Mouse (Mus musculus): Measurements from ENCODE around the gene Znhit3. TPM values are rescaled to one million over a fixed set of nuclear protein-coding genes. Genes with fewer than 3 reads are reported as not detected.
A peak's percentile ranks its signal among the peaks of the same experiment; 100 is the strongest.

Znhit3 gene
- 11.8 and 12.6 TPM in 2 replicates for total RNA-seq (2017)

DNA sequence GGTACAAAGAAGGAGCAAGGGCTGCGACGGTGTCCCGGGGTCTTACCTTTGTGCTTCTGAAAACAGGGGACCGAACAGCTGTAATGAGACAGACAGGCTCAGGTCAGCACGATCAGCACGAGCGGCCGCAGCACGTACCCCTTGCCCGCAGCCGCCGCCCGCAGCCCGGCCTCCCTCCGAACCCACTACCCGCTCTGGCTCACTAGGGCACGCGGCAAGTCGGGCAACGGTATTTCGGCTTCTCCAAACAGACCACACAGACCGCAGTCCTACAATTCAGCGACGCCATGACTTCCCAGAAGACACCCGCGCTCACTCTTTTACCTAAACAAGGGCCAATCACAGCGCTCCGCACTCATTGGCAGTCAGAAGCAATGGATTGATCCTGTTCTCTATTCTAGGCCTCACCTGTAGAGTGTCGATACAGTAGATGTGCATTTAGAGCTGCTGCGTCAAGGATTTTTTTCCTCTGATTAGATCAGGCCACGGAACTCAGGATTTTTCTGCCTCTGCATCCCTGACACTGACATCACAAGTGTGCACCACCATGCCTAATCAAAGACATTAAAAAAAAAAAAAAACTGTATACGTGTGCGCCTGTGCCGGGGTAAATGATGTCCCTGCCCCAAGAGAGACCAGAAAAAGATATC is at the start of gene Znhit3:
Gene Znhit3 (minus strand): TSS at position 314 of the 650 bp plus-strand sequence.
- ATAC-seq (ENCODE audit: extremely low read depth, insufficient number of reproducible peaks, low FRiP score, poor library complexity, severe bottlenecking): peak; percentile 91

DNA sequence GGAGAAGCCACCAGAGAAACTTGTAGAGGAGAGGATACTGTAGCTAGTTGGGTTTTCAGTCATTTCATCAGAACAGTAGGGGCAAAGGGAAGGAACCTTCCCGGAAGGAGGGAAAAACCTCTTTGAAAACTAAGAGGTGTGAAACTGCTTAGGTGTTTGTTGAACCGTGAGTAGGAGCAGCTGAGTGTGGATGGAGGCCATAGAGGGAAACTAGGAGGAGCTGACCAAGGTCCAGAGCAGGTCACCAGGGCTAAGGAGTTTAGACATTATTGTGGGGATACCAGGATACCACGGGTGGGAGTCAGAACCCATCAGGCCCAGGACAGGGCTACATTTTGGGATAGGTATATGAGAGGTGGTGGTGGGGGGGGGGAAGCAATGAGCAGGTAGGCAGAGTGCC is 47.4 kb upstream of the Znhit3 start:
- ATAC-seq (ENCODE audit: extremely low read depth, insufficient number of reproducible peaks, low FRiP score, poor library complexity, severe bottlenecking): no peak

DNA sequence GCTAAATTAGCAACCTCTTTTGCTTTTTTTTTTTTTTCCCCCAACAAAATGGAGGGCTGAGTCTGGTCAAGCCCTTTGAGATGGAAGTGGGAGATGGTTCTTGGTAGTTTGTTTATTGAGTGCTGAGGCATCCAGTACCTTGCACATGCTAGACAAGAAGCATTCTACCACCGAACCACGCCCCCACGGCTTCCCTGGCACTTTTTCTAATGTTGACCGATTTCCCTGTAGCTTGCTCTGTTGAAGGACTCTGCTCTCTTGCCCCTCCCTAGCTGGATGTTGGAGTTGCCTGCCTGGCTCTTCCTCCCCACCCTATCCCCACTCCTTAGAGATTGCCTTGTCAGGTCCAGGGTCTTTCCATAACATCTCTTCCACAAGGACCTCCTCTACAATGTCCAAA is 46.4 kb upstream of the Znhit3 start:
- no peak for ATAC-seq (ENCODE audit: extremely low read depth, insufficient number of reproducible peaks, low FRiP score, poor library complexity, severe bottlenecking)

DNA sequence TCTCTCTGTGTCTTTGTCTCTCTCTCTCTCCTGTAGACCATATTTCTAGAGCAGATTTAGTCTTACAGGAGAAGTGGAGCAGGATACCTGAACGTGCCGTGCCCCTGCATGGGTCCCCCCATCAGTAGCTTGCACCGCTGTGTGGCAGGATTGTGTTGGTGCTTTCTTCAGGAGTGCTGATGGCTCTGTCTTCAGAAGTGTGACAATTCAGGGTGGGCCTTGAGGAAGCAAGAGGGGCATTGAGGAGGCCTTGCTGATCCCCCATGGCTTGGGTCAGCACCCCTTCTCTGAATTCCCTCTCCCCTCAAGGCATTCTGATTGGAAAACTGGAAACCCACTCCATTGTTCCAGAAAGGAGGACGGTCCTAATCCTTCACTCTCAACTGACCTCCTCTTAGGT is 45.4 kb upstream of the Znhit3 start:
- no peak for ATAC-seq (ENCODE audit: extremely low read depth, insufficient number of reproducible peaks, low FRiP score, poor library complexity, severe bottlenecking)

DNA sequence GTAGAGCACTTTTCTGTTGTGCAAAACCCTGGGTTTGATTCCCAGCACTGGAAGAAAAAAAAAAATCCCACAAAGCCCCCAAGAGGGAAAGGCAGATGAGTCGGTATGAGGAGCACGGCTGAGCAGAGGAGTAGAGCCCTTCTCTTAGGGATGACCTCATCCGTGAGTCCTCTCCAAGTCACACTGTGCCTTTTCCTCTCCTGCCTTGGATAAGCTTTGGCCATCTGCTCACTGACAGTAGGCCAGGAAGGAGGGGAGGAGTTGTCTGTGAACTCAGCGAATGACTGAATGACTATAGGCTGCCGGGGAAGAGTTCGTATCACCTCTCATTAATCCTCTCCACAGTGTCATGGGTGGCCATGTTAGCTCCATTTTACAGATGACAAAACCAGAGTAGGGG is 44.6 kb upstream of the Znhit3 start:
- no peak for ATAC-seq (ENCODE audit: extremely low read depth, insufficient number of reproducible peaks, low FRiP score, poor library complexity, severe bottlenecking)

DNA sequence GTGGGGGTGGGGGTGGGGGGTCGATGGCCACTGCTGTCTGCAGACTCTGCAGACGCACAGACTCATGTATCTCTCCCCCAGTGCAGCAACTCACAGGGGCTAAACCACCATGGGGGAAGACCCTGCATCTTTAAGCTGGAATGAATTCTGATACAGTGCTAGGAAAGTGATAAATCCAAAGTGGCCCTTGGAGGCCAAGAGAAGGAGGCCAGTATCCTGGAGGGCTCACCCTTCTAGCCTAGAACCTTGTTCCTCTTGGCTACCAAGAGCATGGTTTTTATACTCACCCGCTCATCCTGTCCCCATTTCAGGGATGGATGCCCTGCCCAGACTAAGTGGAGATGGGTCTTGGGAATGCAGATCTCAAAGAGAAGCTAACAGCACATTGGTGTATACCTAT is 44.1 kb upstream of the Znhit3 start:
- ATAC-seq (ENCODE audit: extremely low read depth, insufficient number of reproducible peaks, low FRiP score, poor library complexity, severe bottlenecking): no peak

DNA sequence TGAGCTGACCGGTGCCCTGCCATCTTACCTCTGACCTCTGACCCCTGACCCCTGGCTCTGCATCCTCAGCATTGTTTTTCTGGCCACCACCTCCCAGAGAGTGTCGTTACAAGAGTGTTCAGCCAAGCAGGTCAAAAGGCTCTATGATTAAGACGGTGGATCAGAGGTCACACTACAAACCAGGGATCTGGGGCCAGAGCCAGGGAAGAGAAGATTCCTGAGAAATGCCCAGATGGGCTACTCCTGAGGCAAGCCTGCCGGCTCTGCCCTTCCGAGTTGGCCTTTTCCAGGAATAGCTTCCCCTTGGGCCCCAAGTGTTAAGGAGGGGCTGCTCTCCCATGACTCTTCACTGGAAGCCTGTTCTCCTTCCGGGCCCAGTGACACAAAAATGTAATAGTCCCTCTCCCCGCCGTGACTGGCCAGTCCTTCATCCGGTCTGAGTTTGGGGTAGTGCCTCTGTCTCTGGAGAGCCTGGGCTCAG is 43.6 kb upstream of the Znhit3 start:
- ATAC-seq (ENCODE audit: extremely low read depth, insufficient number of reproducible peaks, low FRiP score, poor library complexity, severe bottlenecking): no peak

DNA sequence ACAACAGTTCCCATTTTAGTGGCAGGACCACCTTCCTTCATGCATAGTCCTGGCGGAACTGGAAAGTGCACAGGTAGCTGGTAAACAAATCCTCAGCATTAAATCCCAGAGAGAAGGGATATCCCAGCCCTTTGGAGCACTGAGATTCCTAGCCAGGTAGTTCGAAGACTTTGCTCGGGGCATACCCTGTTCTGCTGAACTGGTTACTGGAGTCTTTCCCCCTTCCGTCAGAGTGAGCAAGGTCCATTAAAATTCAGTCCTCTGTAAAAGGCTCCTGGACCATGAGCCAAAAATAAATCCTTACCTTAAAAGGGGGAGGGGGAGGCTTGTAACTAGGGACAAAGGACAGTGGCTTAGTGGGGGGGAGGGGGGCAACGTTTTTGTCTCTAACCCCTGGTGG is 43.0 kb upstream of the Znhit3 start:
- ATAC-seq (ENCODE audit: extremely low read depth, insufficient number of reproducible peaks, low FRiP score, poor library complexity, severe bottlenecking): no peak

DNA sequence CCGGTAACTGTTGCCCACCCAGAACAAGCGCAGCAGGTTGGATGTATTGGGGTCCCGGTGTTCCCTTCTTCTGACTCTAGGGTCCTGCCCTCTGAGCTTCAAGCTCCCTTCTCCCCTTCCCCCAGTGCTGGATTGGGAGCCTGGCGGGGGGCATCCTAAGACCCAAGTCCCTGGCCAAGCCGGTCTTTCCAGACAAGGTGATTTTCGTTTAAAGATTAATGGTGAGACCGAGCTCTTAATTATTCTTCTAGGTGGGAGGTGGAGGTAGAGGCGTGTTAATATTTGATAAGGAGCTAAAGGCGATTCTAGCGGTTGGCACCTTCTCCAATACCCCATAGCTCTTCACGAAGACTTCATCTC is 42.1 kb upstream of the Znhit3 start:
- ATAC-seq (ENCODE audit: extremely low read depth, insufficient number of reproducible peaks, low FRiP score, poor library complexity, severe bottlenecking): no peak

DNA sequence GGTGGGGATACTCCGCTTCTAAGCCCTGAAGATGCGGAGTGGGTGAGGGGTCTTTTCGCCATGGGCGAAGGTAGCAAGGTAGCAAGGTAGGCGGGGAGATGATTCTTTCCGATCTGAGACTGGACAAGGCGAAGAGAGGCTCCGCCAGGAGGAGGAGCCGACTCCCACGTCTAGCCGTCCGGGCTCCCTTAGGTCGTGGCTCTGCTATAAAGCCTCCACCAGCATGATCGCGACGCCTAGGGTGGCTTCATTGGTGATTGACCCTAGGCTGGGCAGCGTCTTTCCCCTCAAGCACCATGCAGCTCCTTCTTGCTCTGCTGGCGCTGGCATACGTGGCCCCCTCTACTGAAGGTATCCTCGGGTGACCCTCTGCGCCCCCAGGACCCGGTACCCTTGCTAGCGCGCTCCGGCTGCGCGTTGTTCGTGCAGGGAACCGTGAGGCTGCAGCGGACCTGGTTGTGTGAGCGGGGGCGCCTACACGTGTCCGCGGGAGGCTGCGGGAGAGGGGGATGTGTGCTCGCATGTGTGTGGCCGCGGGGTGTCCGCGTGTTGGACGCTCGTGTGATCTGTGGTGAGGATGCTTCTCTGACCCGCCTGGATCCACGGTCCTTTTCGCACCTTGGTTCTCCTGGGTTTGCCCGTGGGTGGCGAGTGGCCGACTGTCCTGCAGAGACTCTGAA is 41.6 kb upstream of the Znhit3 start, which contains the start of gene Car4:
Gene Car4 (plus strand): TSS at position 196 of the 680 bp plus-strand sequence.
- ATAC-seq (ENCODE audit: extremely low read depth, insufficient number of reproducible peaks, low FRiP score, poor library complexity, severe bottlenecking): no peak

DNA sequence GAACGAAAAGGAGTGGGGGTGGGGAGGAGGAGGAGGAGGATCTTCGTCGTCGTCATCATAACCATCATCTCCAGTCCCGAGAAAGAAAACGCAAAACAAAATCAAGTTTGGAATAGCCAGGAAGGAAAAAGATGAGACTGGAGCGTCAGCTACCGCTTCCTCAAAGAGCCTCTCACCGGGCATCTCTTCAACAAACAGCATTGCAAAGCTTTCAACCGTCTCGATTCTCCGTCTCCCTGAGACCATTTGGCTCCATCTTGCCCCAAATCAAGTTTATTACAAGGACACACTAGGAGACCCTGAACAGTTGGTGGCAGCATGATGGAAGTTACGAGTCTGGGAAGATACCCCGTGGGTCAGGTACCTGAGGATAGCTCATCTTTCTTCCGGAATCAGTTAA is 41.0 kb upstream of the Znhit3 start:
- ATAC-seq (ENCODE audit: extremely low read depth, insufficient number of reproducible peaks, low FRiP score, poor library complexity, severe bottlenecking): no peak

DNA sequence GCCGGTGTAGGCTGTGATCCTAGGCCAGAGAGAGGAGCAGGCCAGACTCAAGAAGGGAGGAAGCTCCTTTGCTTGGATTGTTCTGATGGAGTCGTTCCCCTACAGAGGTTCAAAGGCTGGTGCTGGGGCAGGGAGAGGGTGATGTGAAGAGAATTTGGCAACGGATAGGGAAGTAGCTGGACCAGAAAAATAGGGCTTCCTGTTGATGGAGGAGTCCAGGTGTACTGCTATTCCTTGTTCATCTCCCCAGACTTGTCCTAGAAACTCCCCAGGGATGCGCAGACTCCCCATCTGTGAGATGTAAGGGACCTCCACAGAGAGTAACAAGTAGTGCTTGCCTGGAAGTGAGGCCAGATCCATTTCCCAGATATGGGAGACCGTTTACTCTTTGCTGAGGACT is 40.2 kb upstream of the Znhit3 start:
- ATAC-seq (ENCODE audit: extremely low read depth, insufficient number of reproducible peaks, low FRiP score, poor library complexity, severe bottlenecking): no peak

DNA sequence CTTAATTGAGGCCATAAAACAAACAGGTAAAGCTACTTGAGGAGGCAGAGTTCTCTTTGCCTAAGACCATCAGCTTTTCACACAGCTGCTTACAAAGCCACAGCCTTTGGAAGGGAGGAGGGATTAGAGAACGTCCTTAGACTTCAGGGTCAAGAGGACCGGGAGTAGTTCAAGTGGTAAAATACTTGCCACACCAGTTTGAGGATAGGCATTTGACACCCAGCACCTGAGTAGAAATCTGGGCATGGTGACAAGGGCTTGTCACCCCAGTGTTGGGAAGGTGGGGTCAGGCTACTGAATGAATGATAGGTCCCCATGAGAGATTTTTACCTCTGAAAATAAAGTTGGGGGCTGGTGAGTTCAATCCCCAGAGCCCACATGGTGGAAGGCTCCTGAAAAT is 36.4 kb upstream of the Znhit3 start:
- no peak for ATAC-seq (ENCODE audit: extremely low read depth, insufficient number of reproducible peaks, low FRiP score, poor library complexity, severe bottlenecking)

DNA sequence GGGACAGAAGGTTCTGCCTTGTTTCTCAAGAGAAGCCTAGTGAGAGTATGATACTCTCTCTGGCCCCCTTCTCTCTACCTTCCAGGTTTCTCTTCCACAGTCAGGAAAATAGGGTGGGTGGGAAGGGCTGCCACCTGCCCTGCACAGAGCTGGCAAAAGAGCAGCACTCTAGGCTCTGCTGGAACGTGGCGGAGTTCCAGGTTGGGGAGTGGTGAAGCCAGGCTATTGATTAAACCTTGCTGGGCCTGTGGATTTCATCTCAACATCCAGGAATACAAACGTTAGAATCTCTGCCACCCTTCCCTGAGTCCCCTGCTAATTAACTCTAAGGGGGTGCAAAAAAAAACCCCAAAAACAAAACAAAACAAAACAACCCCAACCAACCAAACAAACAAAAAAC is 32.4 kb upstream of the Znhit3 start:
- ATAC-seq (ENCODE audit: extremely low read depth, insufficient number of reproducible peaks, low FRiP score, poor library complexity, severe bottlenecking): no peak

DNA sequence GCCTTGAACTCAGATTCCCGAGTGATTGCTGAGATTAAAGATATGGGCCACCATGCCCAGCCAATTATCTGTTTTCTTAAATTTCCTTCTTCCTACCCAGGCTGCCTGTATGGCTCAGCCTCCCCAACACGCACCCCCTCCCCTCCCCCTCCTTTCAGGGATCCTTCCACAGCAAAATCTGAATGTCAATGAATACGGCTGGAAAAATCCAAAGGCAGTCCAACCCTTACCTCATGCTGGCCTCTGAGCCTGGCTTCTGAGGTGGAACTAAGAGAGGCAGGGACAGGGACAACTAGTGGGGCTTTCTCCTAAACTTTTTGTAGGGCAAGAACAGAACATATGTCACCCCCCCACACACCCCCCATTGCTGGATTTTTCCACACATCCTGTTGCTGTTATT is 31.9 kb upstream of the Znhit3 start:
- ATAC-seq (ENCODE audit: extremely low read depth, insufficient number of reproducible peaks, low FRiP score, poor library complexity, severe bottlenecking): no peak

DNA sequence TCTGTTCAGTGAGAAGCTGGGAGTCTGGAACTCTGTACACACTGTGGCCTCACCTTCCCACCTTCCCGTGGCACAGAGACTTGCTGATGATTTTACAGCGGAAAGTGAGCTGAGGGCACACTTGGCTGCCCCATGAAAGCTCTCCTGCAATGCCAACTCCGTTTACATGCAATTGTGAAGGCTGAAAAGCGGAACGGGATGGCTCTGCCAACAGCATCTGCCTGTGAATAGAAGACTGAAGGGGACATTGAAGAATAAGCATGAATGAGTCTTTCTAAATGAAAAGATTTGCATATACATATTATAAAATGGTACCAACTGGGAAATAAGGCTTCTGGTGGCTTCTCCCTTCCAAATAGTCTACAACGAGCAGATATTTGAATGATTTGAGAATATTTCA is 31.0 kb upstream of the Znhit3 start:
- no peak for ATAC-seq (ENCODE audit: extremely low read depth, insufficient number of reproducible peaks, low FRiP score, poor library complexity, severe bottlenecking)

DNA sequence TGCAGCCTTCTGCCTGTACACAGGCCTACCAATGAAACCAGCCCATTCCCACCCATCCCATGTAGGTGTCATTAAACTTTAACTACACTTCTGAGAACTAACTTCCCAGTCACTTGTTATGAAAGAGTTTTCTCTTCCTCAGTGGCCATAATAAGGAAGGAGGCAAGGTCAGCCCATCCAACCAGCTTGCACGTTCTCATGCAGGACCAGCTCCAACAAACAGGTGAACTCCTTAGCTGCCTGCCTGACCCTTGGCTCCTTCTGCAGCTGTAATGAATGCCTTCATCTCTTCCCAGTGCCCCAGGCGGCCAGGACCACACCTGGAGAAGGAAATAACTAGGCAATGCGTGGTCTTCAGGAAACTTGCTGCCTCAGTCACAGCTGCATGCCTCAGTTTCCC is 29.7 kb upstream of the Znhit3 start:
- ATAC-seq (ENCODE audit: extremely low read depth, insufficient number of reproducible peaks, low FRiP score, poor library complexity, severe bottlenecking): no peak

DNA sequence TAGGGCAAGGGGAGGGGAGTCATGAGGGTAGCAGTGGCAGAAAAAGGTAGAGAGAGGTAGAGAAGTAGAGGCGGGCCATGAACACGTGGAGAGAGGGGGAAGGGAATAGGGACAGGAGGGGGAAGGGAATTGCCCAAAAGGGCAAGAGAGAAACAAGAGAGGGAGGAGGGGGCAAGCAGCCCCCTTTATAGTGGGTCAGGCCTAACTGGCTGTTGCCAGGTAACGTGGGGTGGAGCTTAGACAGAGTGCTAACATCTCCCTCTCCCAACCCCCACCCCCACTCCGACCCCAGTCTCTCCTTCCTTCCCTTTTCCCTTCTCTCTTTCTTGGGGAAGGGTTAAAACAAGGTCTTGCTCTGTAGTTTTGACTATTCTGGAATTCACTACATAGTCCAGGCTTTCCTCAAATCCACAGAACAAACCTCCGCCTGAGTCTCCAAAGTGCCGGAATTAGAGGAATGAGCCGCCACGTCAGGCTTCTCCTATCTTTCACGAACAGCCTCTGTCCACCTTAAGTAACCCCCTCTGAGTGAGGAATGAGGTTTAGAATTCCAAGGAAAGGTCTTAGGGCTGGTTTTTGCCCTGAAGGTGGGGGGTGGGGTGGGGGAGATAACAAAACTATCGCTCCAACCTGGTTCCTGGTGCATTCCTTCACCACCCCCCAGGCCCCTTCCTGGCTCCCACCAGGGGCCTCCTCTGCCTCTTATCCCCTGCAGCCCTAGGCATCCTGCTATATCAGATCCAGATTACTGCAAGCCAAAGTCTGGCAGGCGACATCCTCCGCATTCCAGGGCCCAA is 28.7 kb upstream of the Znhit3 start:
- ATAC-seq (ENCODE audit: extremely low read depth, insufficient number of reproducible peaks, low FRiP score, poor library complexity, severe bottlenecking): no peak

DNA sequence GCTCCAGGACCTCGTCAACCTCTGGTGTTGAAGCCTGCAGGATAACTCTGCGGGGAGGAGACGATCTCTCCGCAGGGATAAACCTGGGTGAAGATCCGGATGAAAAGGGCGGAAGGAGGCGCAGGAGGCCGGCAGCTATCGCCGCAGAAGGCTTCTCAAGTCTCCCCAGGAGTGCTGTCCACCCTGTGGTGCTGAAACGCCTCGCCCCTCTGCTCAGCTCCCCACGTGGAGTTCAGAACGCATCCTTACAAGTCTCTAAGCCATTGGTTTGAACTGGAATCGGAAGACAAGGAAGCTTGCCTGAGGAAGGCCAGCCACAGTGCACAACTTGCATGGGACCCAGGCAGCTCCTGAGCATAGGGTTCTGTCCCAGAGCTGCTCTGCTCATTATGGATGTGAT is 27.8 kb upstream of the Znhit3 start:
- ATAC-seq (ENCODE audit: extremely low read depth, insufficient number of reproducible peaks, low FRiP score, poor library complexity, severe bottlenecking): no peak

DNA sequence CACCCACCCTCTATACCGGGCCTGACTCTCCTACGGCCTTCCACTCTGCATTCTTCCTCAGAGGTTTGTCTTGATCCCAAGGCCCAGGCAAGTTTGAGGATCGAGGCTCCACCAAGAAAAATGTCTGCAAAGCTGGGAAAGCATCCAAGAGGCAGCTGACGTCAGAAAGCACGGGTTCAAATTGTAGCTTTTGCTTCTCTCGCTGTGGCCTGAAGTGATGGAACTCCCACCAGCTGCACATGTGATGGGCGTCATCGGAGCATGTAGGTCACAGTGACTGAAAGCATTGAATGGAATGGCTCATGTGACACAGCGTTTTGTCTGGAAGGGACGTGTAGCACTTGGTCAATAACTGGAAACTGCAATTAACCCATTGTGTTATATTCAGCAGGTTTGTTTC is 24.0 kb upstream of the Znhit3 start:
- ATAC-seq (ENCODE audit: extremely low read depth, insufficient number of reproducible peaks, low FRiP score, poor library complexity, severe bottlenecking): no peak

Data from neutrophil, adult 5-6 weeks (primary cell).